Comparison of ENCODE assay signal across 29 mouse cellular contexts in the genomic region with DNA sequence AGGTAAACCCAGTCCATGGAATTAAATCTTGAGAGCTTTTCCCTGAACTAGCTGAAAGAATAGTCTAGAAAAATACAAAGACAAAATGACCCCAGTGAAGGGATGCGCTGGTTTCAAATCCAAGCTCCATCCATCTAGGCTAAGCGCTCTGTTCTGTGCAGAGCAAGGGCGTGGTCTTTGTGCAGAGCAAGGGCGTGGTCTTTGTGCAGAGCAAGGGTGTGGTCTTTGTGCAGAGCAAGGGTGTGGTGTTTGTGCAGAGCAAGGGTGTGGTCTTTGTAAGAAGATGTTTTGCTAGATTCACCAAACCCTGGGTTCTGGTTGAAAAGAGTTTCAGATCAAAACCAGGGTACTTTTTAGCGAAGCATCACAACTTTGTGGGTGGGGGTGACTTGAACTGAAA.
DNase-seq lines count a peak whose midpoint lies in the region; ATAC-seq and TF ChIP-seq lines count a peak whose summit lies in the region.
"Had no signal": no experiment of that assay in that cellular context is flagged by ENCODE, and none has a peak within 500 bp of the region (broad histone marks: within the 10 kb centered on the region; RNA-seq: fewer than 3 reads in every experiment).

No protein-coding gene starts in this region.

- no peak for TF ChIP-seq CTCF in liver, embryonic 14.5 days (IDR thresholded peaks at IDR 0.05; ENCODE audit: low read depth)

- H3K4me3 ChIP-seq in liver, embryonic 14.5 days (ENCODE audit: insufficient read depth in 1 of 2, low read depth in 2 of 2, low read length in 2 of 2), result no peak overlapping the region
- H3K4me3 ChIP-seq in hindbrain, embryonic 10.5 days, result no peak overlapping the region
- H3K4me3 ChIP-seq: erythroblast, embryonic 14.5 days; heart, embryonic 13.5 days; hindbrain, embryonic 15.5 days; kidney, embryonic 15.5 days; layer of hippocampus, adult 2 months; limb, embryonic 13.5 days; neural tube, embryonic 13.5 days had no signal

- no peak overlapping the region for H3K9ac ChIP-seq in liver, embryonic 14.5 days (replicated peaks)
- H3K9ac ChIP-seq: forebrain, postnatal 0 days; heart, embryonic 13.5 days; hindbrain, embryonic 15.5 days; kidney, embryonic 15.5 days; limb, embryonic 13.5 days; neural tube, embryonic 13.5 days had no signal

- peak; percentile 86 for DNase-seq in ES-CJ7 (ENCODE audit: low read depth, low spot score)
- peak in 2 of 3 experiments; percentile 3 to 16 for DNase-seq in liver, embryonic 14.5 days (ENCODE audit: low read depth in 3 of 3, low spot score in 3 of 3)
- no peak for DNase-seq in hindbrain, embryonic 10.5 days (ENCODE audit: low spot score)
- no peak for DNase-seq in layer of hippocampus, adult 18-20 months (ENCODE audit: low spot score in 2 of 2)
- no peak for DNase-seq in left cerebral cortex, adult 18-20 months (ENCODE audit: low spot score in 2 of 2)
- no peak for DNase-seq in cerebellum, postnatal 14 days
- DNase-seq: adrenal gland, postnatal 25 days; cerebellum, adult 11-12 months; cerebellum, adult 9-11 months; forebrain, postnatal 0 days; gastrocnemius, postnatal 25 days; heart, adult 18-20 months; heart, postnatal 10 days; kidney, adult 11 months; kidney, postnatal 25 days; lung, adult 2 months; lung, postnatal 10 days had no signal

- no peaks in the 10 kb centered on the region for H3K27me3 ChIP-seq in liver, embryonic 14.5 days (ENCODE audit: control insufficient read depth, insufficient read depth, low read length)
- H3K27me3 ChIP-seq in hindbrain, embryonic 10.5 days (ENCODE audit: insufficient read depth, poor library complexity, severe bottlenecking), result no peaks in the 10 kb centered on the region
- H3K27me3 ChIP-seq: heart, embryonic 13.5 days; hindbrain, embryonic 15.5 days; kidney, embryonic 15.5 days; neural tube, embryonic 13.5 days had no signal

- no peaks in the 10 kb centered on the region for H3K36me3 ChIP-seq in liver, embryonic 14.5 days (replicated peaks; ENCODE audit: control insufficient read depth, insufficient read depth, low read depth)
- H3K36me3 ChIP-seq in hindbrain, embryonic 10.5 days, result peaks cover 45% of the 10 kb centered on the region

- peaks cover 2 to 5% of the 10 kb centered on the region in 2 experiments; a peak in 1 of 4 replicates for H3K4me1 ChIP-seq in liver, embryonic 14.5 days (replicated peaks; ENCODE audit: control insufficient read depth in 2 of 2, insufficient read depth in 2 of 2, low read length in 1 of 2)
- H3K4me1 ChIP-seq in hindbrain, embryonic 10.5 days (replicated peaks), result peaks cover 23% of the 10 kb centered on the region

- no peak overlapping the region for H3K27ac ChIP-seq in liver, embryonic 14.5 days
- no peak overlapping the region for H3K27ac ChIP-seq in hindbrain, embryonic 10.5 days
- H3K27ac ChIP-seq: heart, embryonic 13.5 days; hindbrain, embryonic 15.5 days; kidney, embryonic 15.5 days; layer of hippocampus, adult 2 months; limb, embryonic 13.5 days; macrophage; neural tube, embryonic 13.5 days had no signal

- 56% methylated on average over 5 of the region's 5 CpGs for WGBS in liver, embryonic 14.5 days (ENCODE audit: insufficient replicate concordance)
- 95% methylated on average over 5 of the region's 5 CpGs for WGBS in hindbrain, embryonic 10.5 days

- TF ChIP-seq EP300 in liver, embryonic 14.5 days (IDR thresholded peaks at IDR 0.05; ENCODE audit: low read depth), result no peak

- peak; percentile 55; the same call in 1 of the 2 replicates for ATAC-seq in common myeloid progenitor, adult 5-6 weeks (replicated peaks; ENCODE audit: low read depth, poor library complexity, severe bottlenecking)
- no peak for ATAC-seq in liver, embryonic 14.5 days (ENCODE audit: insufficient read depth)
- peak; percentile 70 for ATAC-seq in megakaryocyte progenitor cell, adult 5-6 weeks (replicated peaks; ENCODE audit: poor library complexity)
- ATAC-seq: forebrain, postnatal 0 days; inflammation-experienced regulatory T-cells, adult 6 months had no signal

- no peak overlapping the region for H3K4me2 ChIP-seq in liver, embryonic 14.5 days (ENCODE audit: low read depth)
- H3K4me2 ChIP-seq: heart, embryonic 13.5 days; hindbrain, embryonic 15.5 days; kidney, embryonic 15.5 days; limb, embryonic 13.5 days; midbrain, embryonic 11.5 days; neural tube, embryonic 13.5 days had no signal

- H3K9me3 ChIP-seq in liver, embryonic 14.5 days (ENCODE audit: control insufficient read depth, low read length), result no peaks in the 10 kb centered on the region
- H3K9me3 ChIP-seq in hindbrain, embryonic 10.5 days, result no peaks in the 10 kb centered on the region
- H3K9me3 ChIP-seq: heart, embryonic 13.5 days; hindbrain, embryonic 15.5 days; kidney, embryonic 15.5 days; limb, embryonic 13.5 days; neural tube, embryonic 13.5 days had no signal

Comparison
In these comparisons a context has a peak if more than half of its experiments do, and no peak if none do; other contexts are left out.
1. DNase-seq: peak in ES-CJ7 (single experiment) and liver, embryonic 14.5 days (2 of 3); none in hindbrain, embryonic 10.5 days (single experiment), layer of hippocampus, adult 18-20 months (0 of 2), left cerebral cortex, adult 18-20 months (0 of 2) and cerebellum, postnatal 14 days (0 of 2).